Mouse (Mus musculus) left cerebral cortex, postnatal 10 days (tissue): ENCODE measurements at regions not wholly inside any gene's neighbourhood (a gene's known extent, or its start where the extent isn't known, plus 50 kb on each side); places are given as distances from the start of the nearest gene placed in this dataset.

ENCODE experiments used
- DNase-seq, 2 experiments: peaks; one replicate each; pipeline ENCODE4 v3.0.0; 2021 to 2022; ENCODE audit warnings: low spot score in 2 of 2, mixed read lengths in 1 of 2; ENCODE audit errors: extremely low spot score in 1 of 2
- intact Hi-C: fragments of 180-260 bp; cut with DNase I; formaldehyde crosslinking; loops from one replicate; pipeline ENCODE4 v1.15.1; 2025

DNA sequence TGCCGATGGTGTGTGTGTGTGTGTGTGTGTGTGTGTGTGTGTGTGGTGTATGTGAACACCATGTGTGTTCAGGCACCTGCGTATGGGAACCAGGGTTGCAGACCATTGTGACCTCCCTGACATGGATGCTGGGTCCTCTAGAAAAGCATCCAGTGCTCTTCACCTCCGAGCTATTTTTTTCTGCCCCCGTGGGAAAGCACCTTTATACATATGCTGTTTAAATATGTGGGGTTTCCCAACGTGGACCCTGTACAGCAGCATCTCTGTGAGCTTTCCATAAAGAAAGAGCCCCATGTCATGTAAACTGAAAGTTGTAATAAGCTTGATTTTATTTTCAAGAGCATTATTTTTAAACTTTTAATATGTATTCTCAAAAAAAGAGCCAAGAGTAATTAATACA is 126.6 kb downstream of the Cyp26a1 start:
- intact Hi-C loops = no loop called here
- no peak for DNase-seq

DNA sequence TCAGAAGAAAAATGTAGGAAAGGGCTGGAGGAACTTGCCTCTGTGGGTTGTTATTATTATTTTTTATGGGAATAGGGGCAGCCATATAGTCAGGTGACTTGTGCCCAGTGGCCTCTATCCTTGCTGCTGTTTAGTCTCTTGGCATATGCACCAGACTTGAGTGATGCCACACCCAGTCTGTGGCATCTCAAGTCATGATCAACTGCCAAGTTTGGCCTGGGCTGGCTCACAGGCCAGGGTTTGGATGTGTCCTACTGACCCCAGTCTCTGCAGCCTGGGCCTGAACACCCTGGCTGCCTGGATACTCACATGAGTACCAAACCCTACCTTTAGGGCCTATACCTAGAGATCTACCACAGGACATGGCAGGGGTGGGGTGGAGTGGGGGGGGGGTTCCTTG is 133.8 kb downstream of the Cyp26a1 start:
- no peak for DNase-seq
- intact Hi-C loops = no loop called here

DNA sequence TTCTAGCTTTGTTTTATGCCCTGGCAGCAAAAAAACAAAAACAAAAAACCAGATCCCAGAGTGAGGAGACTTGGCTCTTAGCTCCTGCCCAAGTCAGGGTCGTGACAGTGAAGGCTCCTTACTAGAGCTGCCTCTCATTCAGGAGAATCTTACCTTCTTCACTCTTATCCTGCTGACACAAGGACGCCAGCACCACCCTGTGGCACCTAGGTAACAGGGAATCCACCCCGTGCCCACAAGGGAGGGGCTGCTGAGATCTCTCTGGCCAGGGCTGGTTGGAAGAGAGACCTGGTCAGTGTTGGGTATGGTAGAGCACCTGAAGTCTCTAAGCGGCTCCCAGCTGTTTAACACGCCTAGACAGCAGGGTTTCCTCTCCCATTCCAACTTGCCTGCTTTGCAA is 139.3 kb downstream of the Cyp26a1 start:
- intact Hi-C loops = no loop called here

More for the DNA sequence above, 139.3 kb downstream of the Cyp26a1 start:
- DNase-seq = no peak
